Mouse (Mus musculus) cerebellum, adult 2 months (tissue): ENCODE measurements around the gene Mettl11b.

Experiments
- CTCF ChIP-seq: fragments of 200-500 bp; IDR thresholded peaks from 2 replicates; pipeline ENCODE4 v1.5.1; 2011; ENCODE audit warnings: low read depth, mild to moderate bottlenecking, control low read depth, low read length, moderate library complexity, borderline replicate concordance; ENCODE audit not compliant: insufficient read depth
- POLR2A ChIP-seq: fragments of 200-500 bp; IDR thresholded peaks from 2 replicates; pipeline ENCODE4 v1.6.1; 2011; ENCODE audit warnings: low read length, control low read depth, borderline replicate concordance; ENCODE audit not compliant: insufficient read depth

GRCm38 (mm10) chr1:163657056-163657455 is 68.0 kb downstream of the Mettl11b start:
- TF ChIP-seq CTCF (no peak), POLR2A (no peak)
